In genomic region chr10:20243321-20243720, GRCm38 (mm10) we compare ENCODE assay signal across 19 mouse cellular contexts.
"Had no signal": no experiment of that assay in that cellular context is flagged by ENCODE, and none has a peak within 500 bp of the region (broad histone marks: within the 10 kb centered on the region; RNA-seq: fewer than 3 reads in every experiment).

No protein-coding gene starts in this region.

- H3K27me3 ChIP-seq: limb, embryonic 15.5 days; liver, embryonic 13.5 days; lung, embryonic 15.5 days; megakaryocyte, embryonic 14.5 days; midbrain, embryonic 13.5 days; neural tube, embryonic 13.5 days; stomach, embryonic 15.5 days had no signal

- H3K9me3 ChIP-seq: limb, embryonic 12.5 days; limb, embryonic 15.5 days; liver, embryonic 13.5 days; lung, embryonic 15.5 days; megakaryocyte, embryonic 14.5 days; midbrain, embryonic 10.5 days; midbrain, embryonic 13.5 days; neural tube, embryonic 13.5 days; stomach, embryonic 15.5 days had no signal

- H3K36me3 ChIP-seq: limb, embryonic 12.5 days; limb, embryonic 15.5 days; liver, embryonic 13.5 days; lung, embryonic 15.5 days; midbrain, embryonic 10.5 days; midbrain, embryonic 13.5 days; neural tube, embryonic 13.5 days; stomach, embryonic 15.5 days had no signal

- DNase-seq: kidney, adult 8-10 months; kidney, postnatal 4 days; left cerebral cortex, postnatal 4 days; liver, embryonic 13.5 days; retina, postnatal 1 day; right cerebral cortex, postnatal 25 days; spleen, adult 18-20 months; thymus, adult 18-20 months; thymus, postnatal 4 days had no signal

- H3K4me2 ChIP-seq: limb, embryonic 12.5 days; limb, embryonic 15.5 days; liver, embryonic 13.5 days; lung, embryonic 15.5 days; midbrain, embryonic 13.5 days; neural tube, embryonic 13.5 days; stomach, embryonic 15.5 days had no signal

- H3K27ac ChIP-seq: limb, embryonic 12.5 days; limb, embryonic 15.5 days; liver, embryonic 13.5 days; lung, embryonic 15.5 days; midbrain, embryonic 10.5 days; midbrain, embryonic 13.5 days; neural tube, embryonic 13.5 days; stomach, embryonic 15.5 days had no signal

- H3K4me1 ChIP-seq: limb, embryonic 12.5 days; limb, embryonic 15.5 days; lung, embryonic 15.5 days; midbrain, embryonic 10.5 days; midbrain, embryonic 13.5 days; neural tube, embryonic 13.5 days; stomach, embryonic 15.5 days had no signal

- H3K9ac ChIP-seq: limb, embryonic 12.5 days; limb, embryonic 15.5 days; liver, embryonic 13.5 days; lung, embryonic 15.5 days; midbrain, embryonic 13.5 days; neural tube, embryonic 13.5 days; stomach, embryonic 15.5 days had no signal

- ATAC-seq: midbrain, embryonic 13.5 days; midbrain, embryonic 16.5 days had no signal

- H3K4me3 ChIP-seq: limb, embryonic 12.5 days; limb, embryonic 15.5 days; liver, embryonic 13.5 days; lung, embryonic 15.5 days; megakaryocyte, embryonic 14.5 days; midbrain, embryonic 10.5 days; midbrain, embryonic 13.5 days; myocyte; neural tube, embryonic 13.5 days; stomach, embryonic 15.5 days had no signal
